Mouse (Mus musculus): ENCODE measurements around the gene Snx30.

Snx30 gene

GRCm38 (mm10) chr4:59823470-59823869 is 17.8 kb downstream of the Snx30 start:
- no peak for DNase-seq (ENCODE audit: extremely low spot score, low spot score)

GRCm38 (mm10) chr4:59824860-59825259 is 19.2 kb downstream of the Snx30 start:
- DNase-seq (ENCODE audit: extremely low spot score, low spot score) = no peak

- no peak for DNase-seq (ENCODE audit: extremely low spot score, low spot score)
These were observed 20.0 kb downstream of the Snx30 start for GRCm38 (mm10) chr4:59825634-59826033.

- DNase-seq (ENCODE audit: extremely low spot score, low spot score) = no peak
These were observed 20.7 kb downstream of the Snx30 start for GRCm38 (mm10) chr4:59826381-59826780.

GRCm38 (mm10) chr4:59829072-59829471 is 23.4 kb downstream of the Snx30 start:
- no peak for DNase-seq (ENCODE audit: extremely low spot score, low spot score)

GRCm38 (mm10) chr4:59831038-59831437 is 25.4 kb downstream of the Snx30 start:
- no peak for DNase-seq (ENCODE audit: extremely low spot score, low spot score)

- DNase-seq (ENCODE audit: extremely low spot score, low spot score) = no peak
These were observed 27.2 kb downstream of the Snx30 start for GRCm38 (mm10) chr4:59832810-59833209.

GRCm38 (mm10) chr4:59837659-59838058 is 32.0 kb downstream of the Snx30 start:
- DNase-seq (ENCODE audit: extremely low spot score, low spot score) = no peak

GRCm38 (mm10) chr4:59844460-59845244 is 39.0 kb downstream of the Snx30 start:
- no peak for DNase-seq (ENCODE audit: extremely low spot score, low spot score)

GRCm38 (mm10) chr4:59845245-59845637 is 39.6 kb downstream of the Snx30 start:
- no peak for DNase-seq (ENCODE audit: extremely low spot score, low spot score)

GRCm38 (mm10) chr4:59847447-59847846 is 41.8 kb downstream of the Snx30 start:
- DNase-seq (ENCODE audit: extremely low spot score, low spot score) = no peak

- DNase-seq (ENCODE audit: extremely low spot score, low spot score) = peak; percentile 76
These were observed 44.5 kb downstream of the Snx30 start for GRCm38 (mm10) chr4:59850181-59850580.

GRCm38 (mm10) chr4:59850886-59851623 is 45.4 kb downstream of the Snx30 start:
- no peak for DNase-seq (ENCODE audit: extremely low spot score, low spot score)

- no peak for DNase-seq (ENCODE audit: extremely low spot score, low spot score)
These were observed 47.5 kb downstream of the Snx30 start for GRCm38 (mm10) chr4:59853155-59853554.

GRCm38 (mm10) chr4:59859693-59860425 is 54.2 kb downstream of the Snx30 start:
- no peak for DNase-seq (ENCODE audit: extremely low spot score, low spot score)

- DNase-seq (ENCODE audit: extremely low spot score, low spot score) = no peak
These were observed 54.8 kb downstream of the Snx30 start for GRCm38 (mm10) chr4:59860431-59860830.

GRCm38 (mm10) chr4:59861871-59862270 is 56.2 kb downstream of the Snx30 start:
- DNase-seq (ENCODE audit: extremely low spot score, low spot score) = no peak

GRCm38 (mm10) chr4:59862335-59862734 is 56.7 kb downstream of the Snx30 start:
- DNase-seq (ENCODE audit: extremely low spot score, low spot score) = no peak

- no peak for DNase-seq (ENCODE audit: extremely low spot score, low spot score)
These were observed 58.2 kb downstream of the Snx30 start for GRCm38 (mm10) chr4:59863869-59864268.

- no peak for DNase-seq (ENCODE audit: extremely low spot score, low spot score)
These were observed 62.4 kb downstream of the Snx30 start for GRCm38 (mm10) chr4:59868086-59868485.

- no peak for DNase-seq (ENCODE audit: extremely low spot score, low spot score)
These were observed 63.9 kb downstream of the Snx30 start for GRCm38 (mm10) chr4:59869488-59870057.

GRCm38 (mm10) chr4:59870433-59870832 is 64.8 kb downstream of the Snx30 start:
- no peak for DNase-seq (ENCODE audit: extremely low spot score, low spot score)
